Mouse (Mus musculus) hindbrain, embryonic 13.5 days (tissue): ENCODE results near the gene Zbp1. TPM values are rescaled to one million over a fixed set of nuclear protein-coding genes. Genes with fewer than 3 reads are reported as not detected.
A peak's percentile ranks its signal among the peaks of the same experiment; 100 is the strongest.

ENCODE experiments used
- ATAC-seq: fragments of 200-750 bp; cut with Nextera tagmentation; 2 replicates; pipeline ENCODE4 v1.8.0; 2017; ENCODE audit warnings: moderate TSS enrichment; ENCODE audit not compliant: low FRiP score
- H3K27ac ChIP-seq: fragments of 300-500 bp; sonication (generic); 2 replicates; pipeline ENCODE4 v1.5.1; 2015; ENCODE audit warnings: inconsistent platforms, mild to moderate bottlenecking, moderate library complexity
- H3K27me3 ChIP-seq: fragments of 300-500 bp; sonication (generic); 2 replicates; pipeline ENCODE4 v1.6.1; 2015; ENCODE audit warnings: mild to moderate bottlenecking, inconsistent platforms
- H3K36me3 ChIP-seq: fragments of 300-500 bp; sonication (generic); 2 replicates; pipeline ENCODE4 v1.6.1; 2015; ENCODE audit warnings: mild to moderate bottlenecking, inconsistent platforms
- H3K4me1 ChIP-seq: fragments of 300-500 bp; sonication (generic); replicated peaks from 2 replicates; pipeline ENCODE4 v1.6.1; 2015; ENCODE audit warnings: inconsistent platforms
- H3K4me2 ChIP-seq: fragments of 300-500 bp; sonication (generic); 2 replicates; pipeline ENCODE4 v1.6.1; 2015; ENCODE audit warnings: inconsistent platforms, mild to moderate bottlenecking, moderate library complexity
- H3K4me3 ChIP-seq: fragments of 300-500 bp; sonication (generic); 2 replicates; pipeline ENCODE4 v1.5.1; 2015; ENCODE audit warnings: mild to moderate bottlenecking, inconsistent platforms
- H3K9ac ChIP-seq: fragments of 300-500 bp; sonication (generic); 2 replicates; pipeline ENCODE4 v1.6.1; 2015; ENCODE audit warnings: mild to moderate bottlenecking, inconsistent platforms
- H3K9me3 ChIP-seq: fragments of 300-500 bp; sonication (generic); 2 replicates; pipeline ENCODE4 v1.6.1; 2016; ENCODE audit warnings: inconsistent platforms
- WGBS: fragments of 180-500 bp; shearing (Covaris S2); methylation state at CpG from one replicate; pipeline ENCODE4 v1.1.7; 2015; 5-methylcytosine and 5-hydroxymethylcytosine counted together
- polyA plus RNA-seq: library from polyadenylated mRNA; unstranded; fragments of >200 nt; fragmentation: Nextera tagmentation; extraction: Ambion mirVana; gene quantifications from 2 replicates; pipeline ENCODE4 v1.2.1, GENCODE M21; 2015

The Zbp1 gene
- polyA plus RNA-seq, 1 experiment from 2014 or later = 0.29 TPM

- no peaks in the 10 kb centered on the region for H3K36me3 ChIP-seq
- H3K4me2 ChIP-seq = no peak overlapping the region
- no peak overlapping the region for H3K27ac ChIP-seq
- 75% methylated on average over 3 of the region's 3 CpGs for WGBS
- peaks cover 87% of the 10 kb centered on the region for H3K4me1 ChIP-seq
- no peaks in the 10 kb centered on the region for H3K27me3 ChIP-seq
- no peak for ATAC-seq
- H3K4me3 ChIP-seq = no peak overlapping the region
- H3K9ac ChIP-seq = no peak overlapping the region
- no peaks in the 10 kb centered on the region for H3K9me3 ChIP-seq
Observed at GRCm38 (mm10) chr2:173244108-173244507, 25.4 kb upstream of the Zbp1 start.

- WGBS = 68% methylated on average over 9 of the region's 9 CpGs
- H3K36me3 ChIP-seq = no peaks in the 10 kb centered on the region
- H3K4me2 ChIP-seq = no peak overlapping the region
- ATAC-seq = no peak
- H3K9ac ChIP-seq = no peak overlapping the region
- no peaks in the 10 kb centered on the region for H3K9me3 ChIP-seq
- H3K27ac ChIP-seq = no peak overlapping the region
- H3K4me3 ChIP-seq = no peak overlapping the region
- H3K4me1 ChIP-seq = peaks cover 89% of the 10 kb centered on the region
- no peaks in the 10 kb centered on the region for H3K27me3 ChIP-seq
Observed at GRCm38 (mm10) chr2:173243616-173244015, 24.9 kb upstream of the Zbp1 start.

GRCm38 (mm10) chr2:173242874-173243273 lies 24.2 kb upstream of the Zbp1 start:
- H3K27ac ChIP-seq = peak overlapping the region; percentile 32; the same call in 1 of the 2 replicates
- 6% methylated on average over 12 of the region's 12 CpGs for WGBS
- no peaks in the 10 kb centered on the region for H3K36me3 ChIP-seq
- no peaks in the 10 kb centered on the region for H3K9me3 ChIP-seq
- no peak overlapping the region for H3K4me3 ChIP-seq
- H3K4me1 ChIP-seq = peaks cover 90% of the 10 kb centered on the region
- no peak overlapping the region for H3K9ac ChIP-seq
- no peak overlapping the region for H3K4me2 ChIP-seq
- peak; percentile 47 for ATAC-seq
- H3K27me3 ChIP-seq = no peaks in the 10 kb centered on the region

- H3K36me3 ChIP-seq = no peaks in the 10 kb centered on the region
- no peak for ATAC-seq
- WGBS = 19% methylated on average over 9 of the region's 9 CpGs
- H3K4me3 ChIP-seq = no peak overlapping the region
- no peaks in the 10 kb centered on the region for H3K9me3 ChIP-seq
- H3K4me1 ChIP-seq = peaks cover 90% of the 10 kb centered on the region
- no peak overlapping the region for H3K4me2 ChIP-seq
- H3K27ac ChIP-seq = 0 out of 2 replicates have a peak overlapping the region, but pooled peaks have one; percentile 1
- H3K9ac ChIP-seq = peak overlapping the region; percentile 43; the same call in 1 of the 2 replicates
- H3K27me3 ChIP-seq = no peaks in the 10 kb centered on the region
Observed at GRCm38 (mm10) chr2:173240738-173241137, 22.0 kb upstream of the Zbp1 start.

- H3K27ac ChIP-seq = peak overlapping the region; percentile 49
- H3K9me3 ChIP-seq = no peaks in the 10 kb centered on the region
- 0 out of 2 replicates have a peak overlapping the region, but pooled peaks have one; percentile 16 for H3K4me2 ChIP-seq
- H3K4me1 ChIP-seq = peaks cover 97% of the 10 kb centered on the region
- H3K9ac ChIP-seq = peak overlapping the region; percentile 56
- H3K27me3 ChIP-seq = no peaks in the 10 kb centered on the region
- H3K36me3 ChIP-seq = peaks cover 3% of the 10 kb centered on the region
- WGBS = 5% methylated on average over 14 of the region's 14 CpGs
- ATAC-seq = no peak
- no peak overlapping the region for H3K4me3 ChIP-seq
Observed at GRCm38 (mm10) chr2:173238522-173238921, 19.8 kb upstream of the Zbp1 start.

GRCm38 (mm10) chr2:173235435-173236332 lies 17.0 kb upstream of the Zbp1 start:
- WGBS = 49% methylated on average over 7 of the region's 8 CpGs
- Histone ChIP-seq H3K4me3 (no peak overlapping the region), H3K9me3 (no peaks in the 10 kb centered on the region), H3K4me1 (peaks cover 90% of the 10 kb centered on the region), H3K4me2 (peak overlapping the region; percentile 4; the same call in 1 of the 2 replicates), H3K9ac (peak overlapping the region; percentile 39; the same call in 1 of the 2 replicates), H3K27ac (peak overlapping the region; percentile 55; the same call in 1 of the 2 replicates), H3K36me3 (peaks cover 30% of the 10 kb centered on the region), H3K27me3 (no peaks in the 10 kb centered on the region)
- no peak for ATAC-seq

- H3K4me2 ChIP-seq = no peak overlapping the region
- H3K27ac ChIP-seq = no peak overlapping the region
- peaks cover 68% of the 10 kb centered on the region for H3K4me1 ChIP-seq
- no peak overlapping the region for H3K4me3 ChIP-seq
- no peaks in the 10 kb centered on the region for H3K27me3 ChIP-seq
- H3K36me3 ChIP-seq = peaks cover 46% of the 10 kb centered on the region
- 78% methylated on average over 8 of the region's 8 CpGs for WGBS
- no peaks in the 10 kb centered on the region for H3K9me3 ChIP-seq
- H3K9ac ChIP-seq = no peak overlapping the region
- ATAC-seq = no peak
Observed at GRCm38 (mm10) chr2:173232766-173233099, 14.0 kb upstream of the Zbp1 start.

GRCm38 (mm10) chr2:173232065-173232765 lies 13.5 kb upstream of the Zbp1 start:
- Histone ChIP-seq H3K9ac (no peak overlapping the region), H3K4me2 (no peak overlapping the region), H3K4me3 (no peak overlapping the region), H3K27me3 (no peaks in the 10 kb centered on the region), H3K4me1 (peaks cover 63% of the 10 kb centered on the region), H3K9me3 (no peaks in the 10 kb centered on the region), H3K27ac (no peak overlapping the region; the same call in 1 of the 2 replicates), H3K36me3 (peaks cover 49% of the 10 kb centered on the region)
- 77% methylated on average over 22 of the region's 22 CpGs for WGBS
- ATAC-seq = no peak

GRCm38 (mm10) chr2:173229578-173230224 lies 11.0 kb upstream of the Zbp1 start:
- peak; percentile 71 for ATAC-seq
- Histone ChIP-seq H3K4me1 (peaks cover 46% of the 10 kb centered on the region), H3K9ac (0 out of 2 replicates have a peak overlapping the region, but pooled peaks have one; percentile 24), H3K36me3 (peaks cover 66% of the 10 kb centered on the region), H3K27me3 (no peaks in the 10 kb centered on the region), H3K4me3 (no peak overlapping the region), H3K27ac (0 out of 2 replicates have a peak overlapping the region, but pooled peaks have one; percentile 30), H3K4me2 (peak overlapping the region; percentile 30; the same call in 1 of the 2 replicates), H3K9me3 (no peaks in the 10 kb centered on the region)
- 5% methylated on average over 10 of the region's 10 CpGs for WGBS

- no peaks in the 10 kb centered on the region for H3K9me3 ChIP-seq
- WGBS = 91% methylated on average over 8 of the region's 8 CpGs
- no peak overlapping the region for H3K27ac ChIP-seq
- H3K4me3 ChIP-seq = no peak overlapping the region
- peaks cover 64% of the 10 kb centered on the region for H3K36me3 ChIP-seq
- H3K4me1 ChIP-seq = peaks cover 38% of the 10 kb centered on the region
- H3K4me2 ChIP-seq = no peak overlapping the region
- H3K27me3 ChIP-seq = no peaks in the 10 kb centered on the region
- H3K9ac ChIP-seq = no peak overlapping the region
- ATAC-seq = no peak
Observed at GRCm38 (mm10) chr2:173228567-173228966, 9.8 kb upstream of the Zbp1 start.

- Histone ChIP-seq H3K27ac (no peak overlapping the region), H3K4me2 (no peak overlapping the region), H3K9ac (no peak overlapping the region), H3K4me3 (no peak overlapping the region), H3K36me3 (peaks cover 47% of the 10 kb centered on the region), H3K9me3 (no peaks in the 10 kb centered on the region), H3K27me3 (no peaks in the 10 kb centered on the region), H3K4me1 (peaks cover 20% of the 10 kb centered on the region)
- 88% methylated on average over 8 of the region's 8 CpGs for WGBS
- no peak for ATAC-seq
Observed at GRCm38 (mm10) chr2:173226792-173227191, 8.1 kb upstream of the Zbp1 start.

- Histone ChIP-seq H3K27ac (no peak overlapping the region), H3K4me1 (peaks cover 17% of the 10 kb centered on the region), H3K9ac (no peak overlapping the region), H3K27me3 (no peaks in the 10 kb centered on the region), H3K9me3 (no peaks in the 10 kb centered on the region), H3K4me2 (no peak overlapping the region), H3K36me3 (peaks cover 38% of the 10 kb centered on the region), H3K4me3 (no peak overlapping the region)
- no peak for ATAC-seq
- 85% methylated on average over 7 of the region's 7 CpGs for WGBS
Observed at GRCm38 (mm10) chr2:173225906-173226305, 7.2 kb upstream of the Zbp1 start.
